Mouse (Mus musculus) spleen, adult 2 months (tissue): Measurements from ENCODE around the gene Zfp831.

Source experiments
- CTCF ChIP-seq: fragments of 200-500 bp; IDR thresholded peaks from 2 replicates; pipeline ENCODE4 v1.5.1; 2011; ENCODE audit warnings: mild to moderate bottlenecking, inconsistent platforms; ENCODE audit not compliant: insufficient read depth, insufficient read length, insufficient replicate concordance; ENCODE audit errors: extremely low read depth
- POLR2A ChIP-seq: fragments of 200-500 bp; IDR thresholded peaks from 2 replicates; pipeline ENCODE4 v1.6.1; 2011; ENCODE audit warnings: low read depth, low read length, inconsistent platforms

DNA sequence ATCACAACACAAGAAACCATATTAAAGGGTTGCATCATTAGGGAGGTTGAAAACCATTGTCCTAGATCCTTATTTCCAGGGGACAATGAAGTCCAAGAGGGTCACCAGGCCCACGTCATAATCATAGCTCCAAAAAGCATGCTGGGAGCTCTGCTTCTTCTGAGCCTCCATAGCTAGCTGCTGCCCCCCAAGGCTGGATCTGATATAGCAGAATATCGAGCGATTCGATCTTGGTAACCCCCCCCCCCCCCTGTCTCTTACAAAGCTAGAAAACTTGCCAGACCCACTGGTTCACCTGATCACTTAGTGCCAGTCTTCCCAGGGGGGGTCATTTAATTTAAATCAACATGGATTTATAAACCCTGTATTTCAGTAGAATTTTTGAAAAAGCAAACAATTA lies 65.3 kb downstream of the Zfp831 start:
- TF ChIP-seq CTCF (no peak), POLR2A (no peak)
